In genomic region chr14:79596602-79597001, GRCm38 (mm10) we compare ENCODE assay signal across 25 mouse cellular contexts. TPM values are rescaled to one million over a fixed set of nuclear protein-coding genes. Genes with fewer than 3 reads are reported as not detected.
DNase-seq lines count a peak whose midpoint lies in the region; ATAC-seq and TF ChIP-seq lines count a peak whose summit lies in the region.
"Had no signal": no experiment of that assay in that cellular context is flagged by ENCODE, and none has a peak within 500 bp of the region (broad histone marks: within the 10 kb centered on the region; RNA-seq: fewer than 3 reads in every experiment).

No protein-coding gene starts in this region.

- ATAC-seq in liver, embryonic 15.5 days (ENCODE audit: insufficient read depth) = peak; percentile 31; the same call in 1 of the 2 replicates
- no peak for ATAC-seq in liver, embryonic 11.5 days (replicated peaks; ENCODE audit: low FRiP score)
- ATAC-seq in lung, embryonic 14.5 days (ENCODE audit: insufficient read depth) = peak; percentile 47; the same call in 1 of the 2 replicates
- ATAC-seq in stomach, postnatal 0 days (ENCODE audit: low FRiP score, low TSS enrichment) = peak; percentile 47; the same call in 1 of the 2 replicates
- ATAC-seq: CD4-positive, CD25-positive, alpha-beta regulatory T cell, adult 4 months; forebrain, embryonic 13.5 days; forebrain, embryonic 16.5 days; hindbrain, embryonic 16.5 days had no signal

- H3K36me3 ChIP-seq in liver, embryonic 15.5 days (replicated peaks) = peaks cover 46% of the 10 kb centered on the region
- peaks cover 11% of the 10 kb centered on the region; the same call in 1 of the 2 replicates for H3K36me3 ChIP-seq in liver, embryonic 11.5 days (ENCODE audit: control insufficient read depth, insufficient read depth, low read length)
- H3K36me3 ChIP-seq in lung, embryonic 14.5 days (ENCODE audit: insufficient read depth) = peaks cover 55% of the 10 kb centered on the region
- peaks cover 5% of the 10 kb centered on the region; the same call in 1 of the 2 replicates for H3K36me3 ChIP-seq in stomach, postnatal 0 days (ENCODE audit: control insufficient read depth, insufficient read depth, low read length)

- DNase-seq in liver, embryonic 11.5 days (ENCODE audit: low spot score) = no peak
- peak; percentile 36 for DNase-seq in lung, embryonic 14.5 days
- no peak for DNase-seq in lung, postnatal 4 days
- no peak for DNase-seq in stomach, postnatal 0 days (ENCODE audit: low spot score)
- no peak for DNase-seq in urinary bladder, adult 2 months (ENCODE audit: low spot score)
- DNase-seq: adrenal gland, adult 2 months; adrenal gland, postnatal 14 days; cerebellum, adult 11 months; cerebellum, adult 2 months; cerebellum, adult 9-11 months; cerebellum, postnatal 25 days; gastrocnemius, postnatal 10 days; gastrocnemius, postnatal 36 days; heart, adult 2 months; heart, postnatal 36 days had no signal

- no peak overlapping the region for H3K4me2 ChIP-seq in liver, embryonic 15.5 days
- no peak overlapping the region for H3K4me2 ChIP-seq in liver, embryonic 11.5 days
- H3K4me2 ChIP-seq in lung, embryonic 14.5 days = no peak overlapping the region
- no peak overlapping the region for H3K4me2 ChIP-seq in stomach, postnatal 0 days (replicated peaks; ENCODE audit: low read depth)
- H3K4me2 ChIP-seq: embryonic facial prominence, embryonic 13.5 days; forebrain, embryonic 13.5 days; hindbrain, embryonic 13.5 days had no signal

- no peaks in the 10 kb centered on the region for H3K4me1 ChIP-seq in liver, embryonic 15.5 days (replicated peaks)
- no peaks in the 10 kb centered on the region for H3K4me1 ChIP-seq in liver, embryonic 11.5 days (replicated peaks; ENCODE audit: control insufficient read depth, insufficient read depth, low read length)
- H3K4me1 ChIP-seq in lung, embryonic 14.5 days (ENCODE audit: insufficient read depth) = no peaks in the 10 kb centered on the region
- H3K4me1 ChIP-seq in stomach, postnatal 0 days (replicated peaks; ENCODE audit: control insufficient read depth, insufficient read depth) = no peaks in the 10 kb centered on the region
- H3K4me1 ChIP-seq: embryonic facial prominence, embryonic 13.5 days; forebrain, embryonic 10.5 days; forebrain, embryonic 13.5 days; heart, embryonic 10.5 days; hindbrain, embryonic 10.5 days; hindbrain, embryonic 13.5 days had no signal

- no peak overlapping the region for H3K4me3 ChIP-seq in liver, embryonic 15.5 days (replicated peaks)
- no peak overlapping the region for H3K4me3 ChIP-seq in liver, embryonic 11.5 days (ENCODE audit: low read depth, low read length)
- no peak overlapping the region for H3K4me3 ChIP-seq in lung, embryonic 14.5 days (ENCODE audit: low read depth, low read length)
- H3K4me3 ChIP-seq in stomach, postnatal 0 days (ENCODE audit: low read depth, low read length) = no peak overlapping the region
- H3K4me3 ChIP-seq: embryonic facial prominence, embryonic 13.5 days; forebrain, embryonic 10.5 days; forebrain, embryonic 13.5 days; heart, adult 2 months; heart, embryonic 10.5 days; hindbrain, embryonic 10.5 days; hindbrain, embryonic 13.5 days had no signal

- no peak overlapping the region for H3K9ac ChIP-seq in liver, embryonic 15.5 days
- H3K9ac ChIP-seq in liver, embryonic 11.5 days (ENCODE audit: low read depth, low read length) = no peak overlapping the region
- H3K9ac ChIP-seq in lung, embryonic 14.5 days = no peak overlapping the region
- H3K9ac ChIP-seq in stomach, postnatal 0 days (ENCODE audit: low read length) = no peak overlapping the region
- H3K9ac ChIP-seq: embryonic facial prominence, embryonic 13.5 days; forebrain, embryonic 13.5 days; hindbrain, embryonic 13.5 days had no signal

- no peak for TF ChIP-seq CTCF in lung, embryonic 14.5 days (IDR thresholded peaks at IDR 0.05; ENCODE audit: low read depth)
- no peak for TF ChIP-seq CTCF in stomach, postnatal 0 days (IDR thresholded peaks at IDR 0.05; ENCODE audit: low read depth)

- no peaks in the 10 kb centered on the region for H3K9me3 ChIP-seq in liver, embryonic 15.5 days (replicated peaks)
- no peaks in the 10 kb centered on the region for H3K9me3 ChIP-seq in liver, embryonic 11.5 days (ENCODE audit: control insufficient read depth, low read length)
- H3K9me3 ChIP-seq in lung, embryonic 14.5 days (ENCODE audit: low read depth, low read length) = no peaks in the 10 kb centered on the region
- no peaks in the 10 kb centered on the region for H3K9me3 ChIP-seq in stomach, postnatal 0 days (ENCODE audit: control insufficient read depth, low read length)
- H3K9me3 ChIP-seq: embryonic facial prominence, embryonic 13.5 days; forebrain, embryonic 10.5 days; forebrain, embryonic 13.5 days; heart, embryonic 10.5 days; hindbrain, embryonic 10.5 days; hindbrain, embryonic 13.5 days had no signal

- TF ChIP-seq EP300 in stomach, postnatal 0 days (optimal IDR thresholded peaks at IDR 0.05) = no peak

- H3K27me3 ChIP-seq in liver, embryonic 15.5 days = no peaks in the 10 kb centered on the region
- H3K27me3 ChIP-seq in liver, embryonic 11.5 days (replicated peaks; ENCODE audit: control insufficient read depth, insufficient read depth, low read length) = no peaks in the 10 kb centered on the region
- H3K27me3 ChIP-seq in lung, embryonic 14.5 days (ENCODE audit: insufficient read depth, low read length) = no peaks in the 10 kb centered on the region
- H3K27me3 ChIP-seq in stomach, postnatal 0 days (ENCODE audit: control insufficient read depth, insufficient read depth, low read length) = no peaks in the 10 kb centered on the region
- H3K27me3 ChIP-seq: embryonic facial prominence, embryonic 13.5 days; forebrain, embryonic 13.5 days; hindbrain, embryonic 13.5 days had no signal

- 72% methylated on average over 4 of the region's 4 CpGs for WGBS in liver, embryonic 15.5 days (ENCODE audit: insufficient replicate concordance)
- WGBS in liver, embryonic 11.5 days = 84% methylated on average over 4 of the region's 4 CpGs
- 53% methylated on average over 4 of the region's 4 CpGs for WGBS in lung, embryonic 14.5 days
- 36% methylated on average over 4 of the region's 4 CpGs for WGBS in stomach, postnatal 0 days

- H3K27ac ChIP-seq in liver, embryonic 15.5 days (replicated peaks) = no peak overlapping the region
- no peak overlapping the region for H3K27ac ChIP-seq in liver, embryonic 11.5 days (ENCODE audit: low read depth, low read length)
- H3K27ac ChIP-seq in lung, embryonic 14.5 days (ENCODE audit: low read depth) = no peak overlapping the region
- H3K27ac ChIP-seq in stomach, postnatal 0 days (replicated peaks) = no peak overlapping the region
- H3K27ac ChIP-seq: embryonic facial prominence, embryonic 13.5 days; forebrain, embryonic 10.5 days; forebrain, embryonic 13.5 days; heart, adult 2 months; heart, embryonic 10.5 days; hindbrain, embryonic 10.5 days; hindbrain, embryonic 13.5 days had no signal

RNA-seq across cellular contexts. Expression of gene Sugt1, which starts 9.1 kb away (rescaled TPM):
- polyA plus RNA-seq in liver, embryonic 15.5 days (2015; fragmentation: Nextera tagmentation; extraction: Ambion mirVana) = 31.6 and 34.0 TPM in 2 replicates
- polyA plus RNA-seq in liver, embryonic 11.5 days (2014; fragmentation: Nextera tagmentation; extraction: Ambion mirVana) = 95.0 and 95.5 TPM in 2 replicates
- polyA plus RNA-seq in lung, embryonic 14.5 days (2014; fragmentation: Nextera tagmentation; extraction: Ambion mirVana) = 128 and 129 TPM in 2 replicates
- 70.4 and 73.7 TPM in 2 replicates for polyA plus RNA-seq in stomach, postnatal 0 days (2015; fragmentation: Nextera tagmentation; extraction: Ambion mirVana)
- polyA plus RNA-seq in urinary bladder, adult 2 months (2012; rRNA removed) = 49.3 and 59.6 TPM in 2 replicates
